Mouse (Mus musculus) cerebellum, adult 9-10 months (tissue): ENCODE data around the gene Tbc1d25.

Experiments used
- DNase-seq: peaks from one replicate; pipeline ENCODE4 v3.0.0; 2022

Tbc1d25 gene

DNA sequence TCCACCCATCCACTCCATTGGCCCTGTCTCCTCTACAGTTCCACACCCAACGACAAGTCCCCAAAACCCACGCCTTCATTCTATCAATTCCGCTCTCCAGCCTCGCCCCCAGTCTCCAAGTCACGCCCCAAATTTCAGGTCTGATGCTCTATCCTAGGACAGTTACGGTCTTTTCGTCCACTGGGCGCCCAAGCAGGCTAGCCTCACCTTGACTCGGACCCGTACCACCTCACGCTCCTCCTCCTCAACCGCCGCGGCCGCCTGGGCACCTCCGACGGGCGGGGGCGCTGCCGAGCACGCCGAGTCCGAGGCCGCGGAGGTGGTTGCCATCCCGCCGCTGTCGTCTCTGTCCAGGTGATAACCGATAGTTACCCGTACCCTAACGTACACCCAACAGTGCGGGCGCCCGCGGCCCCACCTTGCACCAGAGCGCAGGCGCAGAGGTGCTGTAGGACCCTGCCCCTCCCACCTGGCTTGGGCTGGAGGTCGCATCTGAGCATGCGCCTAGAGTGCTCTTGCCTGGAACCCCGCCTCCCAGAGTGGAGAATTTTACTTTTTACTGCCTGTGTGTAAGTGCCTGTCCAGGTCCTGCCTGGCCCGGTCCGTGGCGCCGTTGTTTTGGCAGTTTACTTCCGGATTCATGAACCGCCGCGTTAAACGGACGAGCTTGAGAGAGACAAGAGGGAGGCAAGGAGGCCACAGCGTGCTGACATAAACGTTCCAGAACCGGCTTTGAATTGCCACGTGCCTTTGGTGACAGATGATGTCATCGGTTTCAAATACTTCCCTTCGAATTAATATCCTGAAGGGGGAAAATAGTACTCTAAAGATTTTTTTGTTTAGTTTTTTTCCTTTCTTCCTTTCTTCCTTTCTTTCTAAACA is at the start of gene Tbc1d25:
Gene Tbc1d25 (minus strand): TSS at position 678 of the 882 bp plus-strand sequence.
- DNase-seq: peak; percentile 91

DNA sequence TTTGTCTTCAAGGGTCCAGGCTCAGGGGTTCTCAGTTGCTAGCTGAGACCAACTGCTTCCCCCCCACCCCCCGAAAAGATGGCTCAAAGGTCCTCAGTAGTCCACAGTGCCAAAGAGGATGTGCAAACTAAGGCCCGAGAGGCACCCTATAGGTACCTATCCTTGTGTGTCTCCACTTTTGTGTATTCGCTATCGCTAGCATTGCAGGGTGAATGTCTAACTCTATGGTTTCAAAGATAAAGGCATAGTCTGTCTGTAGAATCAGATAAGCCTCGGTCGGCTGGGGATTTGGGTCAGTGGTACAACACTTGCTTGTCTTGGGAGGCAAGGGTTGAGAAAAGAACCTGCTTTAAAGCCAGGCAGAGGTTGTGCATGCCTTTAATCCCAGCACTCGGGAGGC is 47.5 kb upstream of the Tbc1d25 start:
- DNase-seq: no peak

DNA sequence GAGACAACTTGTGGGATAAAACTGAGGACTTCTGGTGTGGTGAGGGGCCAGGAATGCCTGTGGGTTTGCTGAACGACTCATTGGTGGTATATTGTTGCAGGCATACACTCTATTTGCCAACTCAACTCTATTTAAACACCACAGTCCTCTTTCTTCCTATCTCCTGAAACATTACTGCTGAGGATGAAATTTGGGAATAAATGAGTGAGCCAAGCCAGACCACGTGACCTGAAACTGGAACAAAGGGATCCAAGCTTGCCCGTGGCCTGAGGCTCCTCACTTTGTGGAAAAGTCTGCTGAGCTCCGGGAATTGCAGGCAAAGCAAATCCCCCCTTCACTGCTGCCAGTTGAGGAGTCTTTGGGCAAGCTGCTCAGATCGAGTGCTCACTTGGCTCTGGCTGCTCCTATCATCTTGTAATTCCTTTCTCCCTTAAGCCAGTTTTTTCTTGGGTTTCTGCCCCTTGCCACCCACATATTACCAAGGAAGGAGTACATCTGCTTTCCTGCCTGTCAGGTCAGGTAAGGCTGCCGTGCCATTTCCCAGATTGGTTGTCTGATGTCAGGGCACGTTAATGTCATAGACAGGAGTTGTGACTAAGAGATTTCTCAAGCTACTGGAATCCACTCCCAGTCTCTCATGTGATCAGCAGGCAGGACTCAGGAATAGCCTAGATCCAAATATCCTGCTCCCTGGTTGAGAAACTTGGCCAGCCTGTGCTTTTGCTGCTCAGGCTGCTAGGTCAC is 46.9 kb upstream of the Tbc1d25 start:
- peak; percentile 72 for DNase-seq

DNA sequence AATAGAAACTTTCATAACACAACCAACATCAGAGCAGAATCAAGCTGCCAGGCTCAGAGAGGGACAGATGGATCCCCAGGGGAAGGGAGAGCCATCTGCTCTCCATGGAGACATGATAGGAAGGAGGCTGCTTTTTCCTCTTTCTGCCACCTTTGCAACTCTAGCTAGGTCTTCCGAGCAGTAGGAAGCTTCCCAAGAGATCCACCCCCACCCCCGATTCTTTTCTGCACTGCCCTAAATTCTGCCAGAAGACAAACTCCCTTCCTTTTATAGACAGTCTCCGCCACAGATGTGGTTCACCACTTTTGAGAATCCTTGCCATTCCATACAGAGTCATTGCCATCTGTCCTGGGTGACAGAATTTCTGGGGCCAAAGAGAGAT is 46.3 kb upstream of the Tbc1d25 start:
- peak; percentile 82 for DNase-seq

DNA sequence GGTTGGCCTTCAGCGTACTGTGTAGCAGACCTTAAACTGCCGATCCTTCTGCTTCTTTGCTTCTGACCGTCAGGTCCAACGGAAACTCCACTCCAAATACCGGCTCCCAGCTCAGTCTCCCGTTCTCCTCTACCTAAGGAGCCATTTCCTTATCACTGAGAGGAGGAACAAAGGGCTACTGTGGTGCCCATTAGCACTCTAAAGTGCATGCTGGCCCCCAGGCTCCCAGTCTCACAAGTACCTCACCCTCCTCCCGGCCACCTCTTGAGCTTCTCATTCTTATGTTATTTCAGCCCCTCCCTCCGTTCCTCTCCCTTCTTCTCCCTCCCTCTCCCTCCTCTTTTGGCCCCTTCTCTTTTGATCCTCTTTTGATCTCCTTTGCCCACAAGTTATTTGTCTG is 43.7 kb upstream of the Tbc1d25 start:
- no peak for DNase-seq

DNA sequence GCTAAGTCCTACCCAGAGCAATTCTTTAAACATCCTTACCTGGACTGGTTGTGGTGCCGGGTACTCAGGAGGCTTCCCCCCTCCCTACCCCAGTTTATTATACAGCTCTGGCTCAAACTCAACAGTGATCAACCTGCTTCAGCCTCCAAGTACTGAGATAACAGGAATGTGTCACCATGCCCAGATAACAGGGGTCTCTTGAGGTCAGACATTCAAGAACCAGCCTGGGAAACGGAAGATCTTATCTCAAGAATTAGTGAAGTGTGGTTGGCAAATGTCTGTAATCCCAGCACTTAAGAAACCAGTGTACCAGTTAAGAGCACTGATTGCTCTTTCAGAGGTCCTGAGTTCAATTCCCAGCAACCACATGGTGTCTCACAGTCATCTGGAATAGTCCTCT is 42.1 kb upstream of the Tbc1d25 start:
- no peak for DNase-seq

DNA sequence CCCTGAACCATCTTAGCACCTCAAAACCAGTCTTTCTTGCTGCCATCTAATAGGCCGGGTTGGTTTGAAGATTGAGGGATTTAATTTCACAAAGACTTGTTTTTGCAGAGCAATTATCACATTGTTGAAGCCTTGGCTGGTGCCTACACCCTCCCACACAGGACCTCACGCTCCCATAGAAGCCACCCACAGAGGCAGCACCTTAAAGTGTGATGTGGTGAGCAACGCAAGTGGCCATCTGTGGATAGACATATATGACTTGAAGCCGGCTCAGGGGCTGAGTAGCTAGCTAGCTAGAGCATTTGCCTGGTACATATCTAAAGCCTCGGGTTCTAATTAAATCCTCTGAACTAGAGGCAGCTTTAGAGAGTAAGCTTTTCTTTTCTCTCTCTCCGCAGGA is 41.4 kb upstream of the Tbc1d25 start:
- DNase-seq: no peak

DNA sequence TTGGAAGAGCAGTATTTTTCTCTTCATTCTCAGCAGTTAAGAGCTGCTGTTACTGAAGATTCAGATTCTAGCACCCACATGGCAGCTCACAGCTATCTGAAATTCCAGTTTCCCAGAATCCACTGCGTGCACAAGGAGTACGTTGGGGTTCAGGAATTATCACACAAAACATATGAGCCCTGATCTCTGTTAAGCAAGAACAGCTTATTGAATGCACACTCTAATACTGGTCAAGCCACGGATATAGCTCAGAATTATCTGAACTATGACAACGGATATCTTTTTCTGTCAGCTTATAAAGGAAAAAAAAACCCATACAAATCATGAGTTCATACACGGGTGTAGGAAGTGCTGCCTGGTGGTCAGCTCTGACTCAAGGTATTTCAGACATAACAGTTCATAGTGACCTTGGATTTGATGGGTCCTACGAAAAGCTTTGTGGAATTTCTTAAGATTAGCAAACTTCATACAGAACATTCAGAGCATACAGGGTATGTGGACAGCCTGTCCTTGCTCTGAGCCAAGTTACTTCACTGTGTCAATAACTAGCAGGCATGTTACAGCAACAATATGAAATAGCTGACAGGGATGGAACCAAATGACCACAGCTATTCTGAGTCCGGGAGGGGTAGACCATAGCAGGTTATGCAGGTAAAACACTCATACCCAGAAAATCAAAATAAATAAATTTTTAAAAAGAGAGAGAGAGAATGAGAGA is 35.7 kb upstream of the Tbc1d25 start:
- DNase-seq: no peak

DNA sequence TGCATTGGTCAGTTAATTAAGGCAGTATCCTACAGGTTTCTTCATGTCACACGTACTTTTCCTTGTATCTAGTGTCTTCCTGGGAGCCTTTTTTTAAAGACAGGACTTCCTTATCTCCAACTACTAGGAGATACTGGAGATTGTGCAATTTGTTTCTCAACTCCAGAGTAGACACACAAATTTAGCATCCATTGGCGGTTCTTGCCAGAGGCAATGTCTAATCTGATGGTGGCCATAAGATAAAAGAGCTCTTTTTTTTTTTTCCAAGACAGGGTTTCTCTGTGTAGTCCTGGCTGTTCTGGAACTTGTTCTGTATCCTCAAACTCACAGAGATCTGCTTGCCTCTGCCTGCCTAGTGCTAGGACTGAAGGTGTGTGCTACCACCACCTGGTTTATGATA is 33.7 kb upstream of the Tbc1d25 start:
- DNase-seq: no peak

DNA sequence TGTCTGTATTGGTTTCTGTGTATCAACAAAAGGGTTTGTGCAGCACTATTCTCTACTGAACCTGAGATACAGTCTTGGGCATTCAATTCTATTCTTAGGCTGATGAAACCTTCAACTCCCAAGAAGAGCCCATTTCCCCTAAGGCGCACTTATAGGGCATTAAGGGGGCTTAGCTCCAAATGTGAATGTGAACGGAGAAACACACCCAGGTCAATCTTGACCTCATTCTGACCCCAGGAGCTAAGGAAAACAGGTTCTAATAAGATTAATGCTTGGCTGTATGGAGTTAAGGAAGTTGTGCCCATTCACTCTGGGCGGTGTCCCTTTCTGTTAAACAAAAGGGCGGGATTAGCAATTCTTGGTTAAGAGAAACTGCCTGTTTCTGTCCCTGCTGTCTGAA is 31.2 kb upstream of the Tbc1d25 start:
- peak; percentile 29 for DNase-seq

DNA sequence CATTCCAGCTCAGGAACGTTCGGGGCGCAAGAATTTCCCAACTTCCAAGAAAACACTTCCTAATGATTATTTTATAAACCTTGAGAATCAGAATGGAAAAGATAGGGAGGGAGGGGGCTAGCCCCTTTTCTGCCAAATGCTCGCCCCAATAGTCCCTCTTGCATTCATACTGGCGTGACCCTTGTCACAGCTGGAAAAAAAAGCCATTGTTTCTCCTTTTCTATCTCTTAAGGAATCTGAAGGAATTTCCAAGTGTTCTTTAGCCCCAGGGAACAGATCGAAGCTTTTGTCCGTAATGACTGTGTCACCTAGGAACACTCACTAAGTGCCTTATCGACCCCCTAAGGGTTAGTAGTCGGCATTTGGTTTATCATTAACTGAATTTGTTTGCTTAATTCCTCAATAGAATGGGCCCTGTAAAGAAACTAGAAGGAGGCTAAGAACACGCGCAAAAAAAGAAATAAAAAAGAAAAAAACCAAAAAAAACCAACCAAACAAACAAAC is 30.8 kb upstream of the Tbc1d25 start:
- no peak for DNase-seq

DNA sequence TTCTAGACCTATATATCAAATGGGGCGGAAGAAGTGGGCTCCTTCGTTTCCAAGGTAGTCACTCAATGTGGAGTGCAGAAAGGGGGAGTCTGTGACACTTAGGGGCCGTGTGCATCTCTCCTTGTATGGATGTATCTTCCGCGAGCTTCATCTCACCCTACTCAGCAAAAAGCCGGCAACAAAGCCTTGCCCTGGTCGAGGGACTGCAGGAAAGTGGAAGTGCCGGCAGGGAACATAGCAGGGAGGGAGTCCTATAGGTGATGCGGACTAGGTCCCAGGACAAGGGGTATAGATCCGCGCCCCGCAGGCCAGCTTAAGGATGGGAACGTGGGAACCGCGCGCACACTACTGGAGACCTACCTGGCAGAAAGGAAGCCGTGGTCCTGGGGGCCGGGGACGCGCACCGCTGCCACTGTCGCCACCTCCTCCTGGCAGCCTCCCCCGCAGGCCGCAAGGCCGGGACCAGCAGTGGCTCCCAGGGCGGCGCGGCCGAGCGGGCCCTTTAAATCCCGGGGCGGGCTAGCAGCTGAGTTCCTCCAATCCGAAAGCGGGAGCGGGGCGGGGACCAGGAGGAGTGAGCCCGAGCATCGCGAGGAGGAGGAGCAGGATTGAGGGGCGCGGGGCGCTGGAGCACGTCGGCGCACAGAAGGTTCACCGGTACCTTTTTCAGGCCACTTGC is 30.2 kb upstream of the Tbc1d25 start, which contains the start of gene Porcn:
Gene Porcn (minus strand): TSS at position 511 of the 679 bp plus-strand sequence.
- DNase-seq: peak; percentile 91

DNA sequence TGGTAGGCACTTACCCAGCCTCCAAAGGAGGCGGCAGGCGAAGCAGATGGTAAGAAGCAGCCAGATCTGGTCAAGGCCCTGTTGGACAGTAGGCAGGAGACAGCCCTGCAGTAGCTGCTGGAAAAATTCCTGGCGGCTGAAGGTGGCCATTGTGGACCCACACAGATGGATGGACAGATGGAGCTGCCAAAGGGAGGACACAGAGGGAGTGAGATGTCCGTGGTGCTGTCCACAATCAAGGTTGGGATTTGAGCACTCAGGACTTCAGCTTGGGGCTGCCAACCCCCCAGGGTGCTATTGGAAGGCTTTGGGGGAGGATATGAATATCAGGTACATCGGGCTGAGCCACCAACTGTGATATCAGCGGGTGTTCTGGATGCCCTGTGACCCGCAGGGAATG is 29.6 kb upstream of the Tbc1d25 start:
- peak; percentile 95 for DNase-seq

DNA sequence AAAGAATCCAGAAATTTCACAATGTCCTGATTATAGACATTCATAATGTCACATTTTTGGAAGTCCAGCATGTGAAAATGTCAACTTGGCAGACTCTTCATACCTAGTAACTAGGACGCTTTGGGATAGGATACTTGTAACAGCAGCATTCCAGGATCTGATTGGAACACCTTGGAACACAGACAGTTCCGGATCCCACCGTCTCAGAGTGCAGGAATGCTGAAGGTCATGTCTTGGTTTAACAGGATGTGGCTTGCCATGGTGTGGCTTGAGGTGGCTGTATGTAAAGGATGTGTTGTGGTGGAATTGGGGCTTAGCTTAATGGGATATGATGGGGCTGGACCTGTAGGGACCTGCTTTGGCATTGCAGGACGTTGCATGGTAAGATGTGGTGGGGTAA is 29.1 kb upstream of the Tbc1d25 start:
- DNase-seq: no peak

DNA sequence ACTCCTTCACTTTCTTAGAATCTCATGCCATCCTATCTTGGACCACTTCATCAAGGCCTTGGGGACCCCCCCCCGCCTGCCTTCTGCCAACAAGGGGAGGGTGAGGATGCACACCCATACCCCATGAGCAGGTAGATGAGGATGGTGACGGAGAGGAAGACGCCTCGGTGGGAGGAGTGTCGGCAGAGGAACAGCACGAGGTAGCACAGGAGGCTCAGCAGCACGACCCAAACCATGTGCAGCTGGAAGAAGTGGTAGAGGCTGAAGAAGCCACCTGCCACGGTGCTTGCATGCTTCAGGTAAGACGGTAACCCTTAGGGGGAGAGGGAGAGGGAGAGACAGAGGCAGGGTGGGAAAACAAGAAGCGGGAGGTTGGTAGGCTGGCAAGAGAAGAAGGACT is 28.1 kb upstream of the Tbc1d25 start:
- no peak for DNase-seq

DNA sequence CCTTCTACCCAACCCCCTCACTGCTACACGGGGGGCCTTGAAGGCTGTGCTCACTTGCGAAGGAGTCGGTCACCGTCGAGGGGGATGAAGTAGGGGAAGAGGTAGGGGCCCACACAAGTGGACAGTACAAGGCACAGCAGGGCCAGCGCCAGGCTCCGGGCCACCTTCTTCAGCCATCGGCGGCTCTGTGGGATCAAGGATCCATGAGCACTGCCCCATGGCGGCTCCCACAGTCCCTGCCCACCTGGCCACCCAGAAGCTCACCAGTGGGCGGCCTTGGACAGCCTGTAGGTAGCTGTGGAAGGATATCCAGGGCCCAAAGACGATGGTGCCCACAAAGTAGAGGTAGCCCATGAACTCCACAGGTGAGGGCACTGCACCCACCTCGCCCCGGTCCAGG is 27.1 kb upstream of the Tbc1d25 start:
- peak; percentile 29 for DNase-seq

DNA sequence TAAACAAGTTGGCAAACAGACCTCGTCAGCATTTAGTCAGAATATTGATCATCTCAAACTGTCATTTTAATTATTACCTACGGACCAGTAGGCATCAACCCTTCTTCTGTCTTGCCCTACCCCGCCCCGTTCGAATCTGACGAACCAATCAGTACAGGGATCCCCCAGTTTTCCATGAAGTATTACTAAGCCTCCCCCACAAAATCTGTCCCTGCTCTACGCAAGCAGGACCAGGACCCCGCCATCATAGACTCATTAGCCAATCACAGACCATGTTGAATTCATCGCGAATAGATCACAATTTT is 17.4 kb upstream of the Tbc1d25 start, which contains the start of gene Ebp:
Gene Ebp (minus strand): TSS at position 94 of the 305 bp plus-strand sequence.
- no peak for DNase-seq

DNA sequence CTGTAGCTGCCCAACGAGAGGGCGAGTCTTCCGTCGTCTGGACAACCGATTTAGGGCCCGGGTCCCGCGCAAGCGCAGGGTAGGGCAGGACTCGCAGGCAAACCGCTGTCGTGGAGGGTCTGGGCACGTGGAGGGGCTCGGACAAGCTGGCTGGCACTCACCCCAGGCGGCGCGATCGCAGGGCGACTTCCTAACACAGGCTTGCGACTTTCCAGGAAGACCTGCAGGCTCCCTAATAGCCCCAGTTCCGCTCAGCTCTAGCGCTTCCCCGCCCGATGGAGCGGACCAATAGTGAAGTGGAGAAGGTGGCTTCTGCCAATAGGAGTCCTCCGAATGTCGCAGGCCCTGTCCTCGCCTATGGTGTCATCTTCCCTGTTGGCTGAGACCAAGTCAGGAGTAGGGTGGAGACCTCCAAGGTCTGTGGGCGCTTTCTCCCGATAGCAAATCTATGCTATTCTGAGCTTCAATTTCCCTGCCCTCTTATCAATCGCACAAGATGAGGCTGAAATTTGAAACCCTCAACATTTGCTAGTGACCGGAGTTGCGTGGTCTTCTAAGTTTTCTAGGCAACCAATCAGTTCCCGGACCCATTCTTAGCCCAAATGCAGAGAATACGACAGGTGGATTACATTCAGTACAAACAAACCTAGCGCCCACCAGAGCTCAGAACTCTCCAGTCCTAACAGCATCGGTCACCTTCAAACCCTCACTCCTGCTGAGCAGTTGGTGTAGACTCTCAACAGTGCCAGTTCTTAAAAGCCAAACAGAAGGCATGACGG is 16.8 kb upstream of the Tbc1d25 start:
- peak; percentile 87 for DNase-seq

DNA sequence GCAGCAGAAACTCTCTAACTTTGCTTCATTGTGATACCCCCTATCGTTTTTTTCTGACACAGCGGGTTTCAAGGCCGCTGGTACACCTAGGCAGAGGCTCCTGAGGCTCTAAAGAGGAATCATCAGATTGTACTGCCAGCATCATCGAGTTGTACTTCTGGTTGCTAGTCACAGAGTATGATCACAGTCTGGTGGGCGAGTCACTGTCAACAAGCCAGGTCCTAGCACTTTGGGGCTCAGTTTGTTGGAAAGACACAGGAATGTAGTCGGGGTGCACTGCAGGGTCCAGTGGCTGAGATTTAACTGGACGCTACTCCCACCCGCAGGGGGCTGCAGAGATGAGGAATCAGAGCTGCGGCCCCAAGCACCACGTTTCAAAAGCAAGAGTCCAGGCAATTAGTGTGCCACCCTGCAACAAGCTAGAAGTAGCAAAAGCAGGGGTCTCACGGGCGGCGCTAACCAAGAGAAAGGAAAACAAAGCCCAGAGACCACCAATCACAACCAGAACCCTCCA is 16.2 kb upstream of the Tbc1d25 start:
- DNase-seq: no peak

DNA sequence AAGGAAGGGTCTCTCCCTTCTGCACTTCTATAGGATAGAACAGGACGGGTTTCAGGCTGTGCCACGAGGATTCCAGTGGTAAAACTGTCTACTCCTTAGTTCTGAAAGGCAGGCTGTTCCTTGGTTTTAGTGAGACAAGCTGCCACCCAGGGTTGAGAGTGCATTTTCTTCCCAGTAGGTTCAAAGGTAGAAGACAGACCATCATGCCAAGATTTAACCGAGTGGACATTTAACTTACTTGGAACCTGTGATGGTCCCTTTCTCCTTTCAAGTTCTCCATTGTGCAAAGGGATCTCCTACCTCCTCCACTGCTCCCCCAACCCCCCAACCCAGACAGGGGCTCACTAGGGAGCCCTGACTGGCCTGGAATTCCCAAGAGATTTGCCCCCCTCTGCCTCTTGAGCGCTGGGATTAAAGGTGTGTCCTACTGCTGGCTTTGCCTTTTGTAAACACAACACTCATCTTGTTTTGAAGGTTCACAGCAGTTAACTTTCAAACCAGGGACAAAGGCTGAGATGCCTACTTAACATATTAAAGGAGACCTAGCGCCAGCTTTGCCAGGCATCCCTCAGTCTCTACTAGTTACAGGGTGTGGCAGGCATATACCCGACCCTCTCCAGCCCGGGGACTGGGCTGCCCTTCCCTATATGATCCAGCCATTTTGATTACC is 7.0 kb upstream of the Tbc1d25 start:
- DNase-seq: no peak

DNA sequence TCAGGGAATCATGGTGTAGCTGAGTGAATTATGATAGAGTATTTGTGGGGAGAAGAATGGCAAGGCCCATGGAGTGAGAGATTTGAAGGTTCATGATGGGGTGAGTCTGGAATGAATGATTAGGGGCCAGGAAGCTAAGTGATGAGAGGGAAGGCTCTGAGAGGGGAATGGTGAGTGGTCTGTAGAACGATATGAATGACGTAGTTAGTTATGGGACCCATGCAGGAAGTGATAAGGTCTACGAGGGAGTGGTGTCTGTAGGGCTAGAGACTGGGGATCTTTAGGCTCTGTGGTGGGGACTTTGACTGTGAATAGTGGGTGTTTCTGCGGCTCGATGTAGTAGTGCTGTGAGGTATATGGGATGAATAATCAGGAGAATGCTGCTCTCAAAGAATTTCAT is 3.7 kb upstream of the Tbc1d25 start:
- no peak for DNase-seq
